Mouse (Mus musculus) adrenal gland, postnatal 25 days (tissue): ENCODE data around the gene Cfap57. TPM values are rescaled to one million over a fixed set of nuclear protein-coding genes. Genes with fewer than 3 reads are reported as not detected.

Experiments used
- DNase-seq: peaks from one replicate; pipeline ENCODE4 v3.0.0; 2021; ENCODE audit warnings: mixed read lengths
- total RNA-seq: library from RNA; stranded (reverse); gene quantifications from 2 replicates; pipeline ENCODE4 v1.2.3, GENCODE M21; 2021

Gene Cfap57
- total RNA-seq, 1 experiment from 2014 or later: not detected

DNA sequence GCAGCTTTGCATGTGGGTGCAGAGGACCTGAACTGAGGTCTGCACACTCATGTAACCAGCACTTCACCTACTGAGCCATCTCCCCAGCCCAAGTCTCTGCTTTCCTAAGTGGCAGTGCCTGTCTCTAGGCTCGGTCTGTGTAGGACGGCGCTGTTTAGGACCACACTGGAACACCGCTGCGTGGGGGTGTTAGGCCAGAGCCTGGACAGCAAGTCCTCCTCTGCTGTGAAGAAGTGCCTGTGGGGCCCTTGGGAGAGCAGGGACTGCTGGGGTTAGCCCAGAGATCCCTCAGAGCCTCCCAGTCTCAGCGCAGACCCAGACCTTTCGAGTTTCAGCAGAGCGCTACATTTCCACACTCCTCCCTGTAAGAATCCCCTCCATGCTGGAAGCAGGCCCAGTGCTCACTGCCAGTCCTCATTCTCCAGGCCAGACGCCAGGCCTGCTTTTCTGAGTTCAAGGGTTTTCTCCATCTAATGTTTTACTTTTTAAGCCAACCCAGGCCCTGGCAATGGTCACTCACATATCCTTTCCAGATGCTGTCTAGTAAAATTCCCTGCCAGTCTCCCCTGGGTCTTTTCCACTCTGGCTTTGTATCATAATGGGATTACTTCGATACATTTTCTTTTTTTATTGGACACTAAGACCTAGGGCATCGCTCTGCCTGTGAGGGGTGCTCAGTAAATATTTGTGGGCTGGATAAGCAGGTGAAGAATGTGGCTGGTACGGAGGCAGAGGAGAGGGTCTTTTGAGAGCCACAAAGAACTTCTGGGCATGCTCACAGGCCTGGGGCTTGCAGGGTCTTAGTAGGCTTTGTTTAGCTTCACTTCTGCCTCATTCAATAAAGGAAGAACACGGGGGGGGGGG, 56.3 kb downstream of the Cfap57 start:
- DNase-seq: no peak

DNA sequence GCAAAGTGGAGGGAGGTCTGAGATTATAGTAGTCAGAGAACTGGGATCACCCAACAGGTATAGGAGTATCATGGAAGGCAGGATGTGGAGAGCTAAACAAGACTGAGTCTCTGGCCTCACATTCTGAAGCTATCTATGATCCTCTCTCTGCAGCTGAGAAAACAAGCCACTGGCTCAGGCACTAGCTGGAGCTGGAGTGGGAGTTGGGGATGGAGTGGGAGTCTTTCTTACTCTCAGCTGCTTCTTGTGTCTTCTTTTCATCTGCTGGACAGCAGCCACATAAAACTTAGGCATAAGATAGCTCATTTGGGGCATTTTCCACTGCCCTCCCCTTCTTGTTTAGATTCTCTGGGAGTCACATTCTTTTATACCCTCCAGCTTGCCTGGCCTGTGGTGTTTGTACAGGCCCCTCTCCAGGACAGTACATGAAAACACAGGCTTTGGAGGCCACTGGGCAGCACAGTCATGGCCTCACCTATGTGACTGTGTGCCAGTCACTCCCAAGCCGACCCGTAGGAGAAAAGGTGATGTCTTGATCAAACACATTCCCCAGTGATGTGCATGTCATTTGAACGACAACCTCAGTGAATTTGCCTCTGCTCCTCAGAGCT, 67.4 kb downstream of the Cfap57 start:
- DNase-seq: no peak

DNA sequence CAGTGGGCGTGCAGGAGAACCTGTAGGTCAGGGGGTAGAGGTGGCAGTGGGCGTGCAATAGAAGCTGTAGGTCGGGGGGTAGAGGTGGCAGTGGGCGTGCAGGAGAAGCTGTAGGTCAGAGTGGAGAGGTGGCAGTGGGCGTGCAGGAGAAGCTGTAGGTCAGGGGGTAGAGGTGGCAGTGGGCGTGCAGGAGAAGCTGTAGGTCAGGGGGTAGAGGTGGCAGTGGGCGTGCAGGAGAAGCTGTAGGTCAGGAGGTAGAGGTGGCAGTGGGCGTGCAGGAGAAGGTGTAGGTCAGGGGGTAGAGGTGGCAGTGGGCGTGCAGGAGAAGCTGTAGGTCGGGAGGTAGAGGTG, 72.5 kb downstream of the Cfap57 start:
- DNase-seq: peak; percentile 24

DNA sequence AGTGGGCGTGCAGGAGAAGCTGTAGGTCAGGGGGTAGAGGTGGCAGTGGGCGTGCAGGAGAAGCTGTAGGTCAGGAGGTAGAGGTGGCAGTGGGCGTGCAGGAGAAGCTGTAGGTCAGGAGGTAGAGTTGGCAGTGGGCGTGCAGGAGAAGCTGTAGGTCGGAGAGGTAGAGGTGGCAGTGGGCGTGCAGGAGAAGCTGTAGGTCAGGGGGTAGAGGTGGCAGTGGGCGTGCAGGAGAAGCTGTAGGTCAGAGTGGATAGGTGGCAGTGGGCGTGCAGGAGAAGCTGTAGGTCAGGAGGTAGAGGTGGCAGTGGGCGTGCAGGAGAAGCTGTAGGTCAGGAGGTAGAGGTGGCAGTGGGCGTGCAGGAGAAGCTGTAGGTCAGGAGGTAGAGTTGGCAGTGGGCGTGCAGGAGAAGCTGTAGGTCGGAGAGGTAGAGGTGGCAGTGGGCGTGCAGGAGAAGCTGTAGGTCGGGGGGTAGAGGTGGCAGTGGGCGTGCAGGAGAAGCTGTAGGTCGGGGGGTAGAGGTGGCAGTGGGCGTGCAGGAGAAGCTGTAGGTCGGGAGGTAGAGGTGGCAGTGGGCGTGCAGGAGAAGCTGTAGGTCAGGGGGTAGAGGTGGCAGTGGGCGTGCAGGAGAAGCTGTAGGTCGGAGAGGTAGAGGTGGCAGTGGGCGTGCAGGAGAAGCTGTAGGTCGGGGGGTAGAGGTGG, 73.0 kb downstream of the Cfap57 start:
- peak; percentile 49 for DNase-seq

DNA sequence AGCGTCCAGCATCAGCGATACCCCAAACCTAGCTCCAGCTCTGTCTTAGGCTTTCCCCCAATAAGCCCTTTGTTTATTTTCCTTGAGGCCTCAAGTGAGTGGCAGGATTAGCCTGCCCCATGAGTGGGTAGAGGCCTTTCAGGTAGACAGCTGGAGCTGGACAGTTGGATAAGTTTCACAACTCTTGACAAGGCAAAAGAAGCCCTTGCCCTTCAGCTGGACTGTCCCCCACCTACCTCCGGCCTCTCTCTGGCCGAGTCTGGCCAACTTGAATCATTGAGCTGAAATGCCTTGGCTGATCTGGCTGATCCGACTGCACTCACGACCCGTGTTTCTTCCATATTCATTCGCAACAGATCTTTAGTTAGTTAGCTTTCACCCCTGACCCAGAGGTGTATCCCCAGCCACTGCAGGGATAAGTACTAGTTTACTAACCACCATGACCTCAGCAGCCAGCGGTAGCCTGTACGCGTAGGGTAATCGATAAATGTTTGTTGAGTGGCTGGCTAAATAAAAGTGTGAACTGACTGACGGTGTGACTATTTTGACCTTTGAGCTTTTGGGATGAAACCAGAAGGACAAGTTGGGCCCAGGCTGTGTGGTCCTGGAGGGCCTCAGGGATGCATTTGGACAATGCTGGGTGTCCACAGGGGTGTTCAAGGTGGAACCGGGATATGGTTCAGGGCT, 76.0 kb downstream of the Cfap57 start:
- DNase-seq: no peak

DNA sequence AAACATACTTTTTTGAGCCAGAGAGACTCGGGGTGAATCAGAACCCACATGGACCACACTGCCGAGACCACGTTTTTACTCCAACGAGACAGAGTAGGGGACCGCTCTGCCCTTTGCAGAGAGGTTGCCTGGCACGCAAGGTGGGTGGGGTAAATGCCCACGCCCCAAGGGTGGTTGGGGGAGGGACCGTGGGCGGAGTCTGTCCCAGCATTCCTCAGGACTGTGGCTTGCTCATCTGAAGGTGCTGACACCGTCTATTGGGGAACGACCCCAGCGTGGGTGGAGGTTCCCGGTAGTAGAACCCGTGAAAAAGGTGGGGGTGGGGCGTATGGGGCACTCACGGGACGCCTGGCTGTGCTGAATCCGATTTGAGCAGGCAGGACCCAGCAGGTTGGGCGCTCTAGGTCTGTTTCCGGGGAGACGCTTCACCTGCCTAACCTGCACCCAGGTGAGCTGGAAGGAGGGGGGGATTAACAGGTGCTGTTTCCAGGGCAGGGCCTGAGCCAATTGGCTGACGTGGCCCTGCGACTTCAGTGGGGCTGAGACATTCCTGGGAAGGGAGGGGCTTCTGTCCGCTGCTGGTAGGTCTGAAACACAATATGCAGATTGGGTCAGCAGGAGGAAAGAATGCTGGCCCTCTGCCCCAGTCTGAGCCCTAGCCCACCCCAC, 76.9 kb downstream of the Cfap57 start, which contains the start of gene Tmem125:
TSS of gene Tmem125 (minus strand) at position 453 of the 669 bp plus-strand sequence.
- peak; percentile 71 for DNase-seq

DNA sequence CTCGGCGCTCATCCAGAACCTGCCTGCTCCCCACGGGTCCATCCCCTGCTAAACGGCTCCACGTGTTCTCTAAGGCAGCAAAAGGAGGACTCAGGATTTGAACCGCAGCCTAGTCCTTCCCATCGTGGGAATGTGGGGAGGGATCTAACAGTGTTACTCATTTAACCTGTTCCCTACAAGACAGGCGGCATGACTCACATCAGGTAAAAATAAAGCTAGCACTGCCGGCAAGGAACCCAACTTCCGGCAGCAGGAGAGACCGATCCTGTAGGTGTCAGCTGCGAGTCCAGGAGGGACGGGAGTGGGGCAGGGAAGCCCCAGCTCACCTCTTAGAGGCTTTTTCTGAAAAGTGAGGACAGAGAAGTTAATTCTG, 77.4 kb downstream of the Cfap57 start:
- no peak for DNase-seq

DNA sequence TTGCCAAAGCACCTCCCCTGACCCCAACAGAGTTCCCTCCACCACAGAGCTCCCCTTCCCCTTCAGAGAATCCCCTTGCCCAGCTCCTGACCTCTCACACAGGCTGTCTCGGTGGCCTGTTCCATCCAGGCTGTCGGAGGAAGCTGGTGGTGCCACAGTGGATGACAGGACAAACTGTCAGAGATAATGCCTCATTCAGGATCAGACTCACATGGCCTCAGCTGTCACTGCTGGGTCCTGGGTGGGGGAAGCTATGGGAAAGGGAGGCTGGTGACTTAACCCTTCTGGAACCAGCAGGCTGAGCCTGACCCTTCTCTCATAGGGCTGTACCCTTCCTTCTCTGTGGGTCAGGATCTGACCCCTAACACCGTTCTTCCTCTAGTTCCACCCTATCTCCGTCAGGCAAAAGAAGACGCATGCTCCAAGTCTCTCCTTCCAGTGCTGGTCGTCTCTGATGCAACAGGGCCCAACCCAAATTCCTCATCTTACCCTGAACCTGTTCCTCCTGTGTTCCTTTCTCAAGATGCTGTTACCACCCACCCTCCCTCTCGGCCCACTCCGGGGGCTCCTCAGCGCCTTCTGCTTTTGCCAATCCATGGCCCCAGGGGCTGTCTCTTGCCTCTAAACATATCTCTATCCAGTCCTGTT, 77.9 kb downstream of the Cfap57 start:
- DNase-seq: no peak

DNA sequence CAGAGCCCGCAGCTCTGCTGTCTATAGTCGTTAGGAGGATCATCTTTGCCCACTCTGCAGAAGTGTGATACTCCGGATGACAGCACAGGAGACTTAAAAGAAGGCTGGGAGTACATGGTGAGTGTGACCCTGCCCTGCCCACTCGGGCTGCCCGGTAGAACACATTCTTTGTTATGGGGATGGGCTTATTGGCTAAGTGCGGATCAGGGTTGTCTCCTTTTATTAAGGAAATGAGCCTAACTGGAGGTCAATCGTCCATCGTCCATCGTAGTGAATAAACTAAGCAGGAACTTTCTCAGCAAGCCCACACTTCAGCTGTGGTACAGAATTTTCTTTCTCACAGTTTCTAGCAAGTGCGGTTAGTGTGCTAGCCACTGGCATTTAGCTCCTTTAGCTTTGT, 80.7 kb downstream of the Cfap57 start:
- no peak for DNase-seq

DNA sequence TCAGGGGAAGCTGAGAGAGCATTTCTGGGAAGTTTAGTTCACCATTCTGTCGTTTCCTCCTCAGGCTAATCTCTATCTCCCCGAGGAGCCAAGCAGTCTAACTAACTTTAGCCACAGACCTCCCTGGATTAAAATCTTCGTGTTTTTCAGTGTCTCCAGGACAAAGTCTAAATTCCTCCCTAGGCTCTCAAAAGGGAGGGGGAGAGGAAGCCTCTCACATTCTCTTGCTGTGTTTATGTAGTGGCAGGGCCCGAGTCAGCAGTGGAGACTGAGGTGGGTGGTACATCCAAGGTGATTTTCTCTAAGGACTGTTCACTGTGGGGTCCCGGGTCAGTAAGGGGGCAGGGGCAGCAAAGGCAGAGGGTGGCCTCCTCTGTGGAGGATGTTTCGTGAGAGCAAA, 82.8 kb downstream of the Cfap57 start:
- no peak for DNase-seq

DNA sequence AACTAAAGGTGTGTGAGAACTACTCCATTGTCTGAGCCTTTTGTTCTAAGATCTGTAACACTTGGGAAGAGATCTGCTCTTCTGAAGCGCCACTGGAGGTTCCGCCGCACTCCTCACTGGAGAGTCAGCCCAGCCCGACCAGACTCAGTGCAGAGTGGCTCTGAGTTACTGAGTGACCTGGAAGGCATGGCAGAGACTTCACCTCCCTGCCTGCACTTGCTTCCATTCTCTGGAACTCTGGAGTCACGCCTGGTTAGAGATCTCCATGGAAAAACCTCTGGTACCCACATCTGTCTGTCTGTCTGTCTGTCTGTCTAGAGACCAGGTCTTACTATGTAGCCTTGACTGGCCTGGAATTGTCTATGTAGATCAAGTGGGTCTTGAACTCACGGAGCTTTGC, 85.0 kb downstream of the Cfap57 start:
- DNase-seq: no peak

DNA sequence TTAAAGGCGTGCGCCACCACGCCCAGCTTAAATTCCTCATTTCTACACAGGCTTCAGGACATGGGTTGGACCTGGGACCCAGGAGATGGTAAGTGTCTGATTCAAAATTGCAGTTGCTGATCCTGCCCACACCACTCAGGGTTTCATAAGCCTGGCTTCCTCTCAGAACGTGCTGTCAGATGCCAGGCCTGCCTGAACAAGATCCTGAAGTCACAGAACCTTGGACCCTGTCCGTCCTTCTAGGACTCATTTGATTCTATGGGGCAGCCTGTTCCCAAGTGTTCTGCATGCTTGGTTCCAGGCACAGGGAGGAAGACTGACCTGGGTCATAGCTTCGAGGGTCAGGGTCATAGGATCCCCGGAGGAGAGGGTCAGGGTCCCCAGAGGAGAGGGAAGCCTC, 87.0 kb downstream of the Cfap57 start:
- DNase-seq: no peak

DNA sequence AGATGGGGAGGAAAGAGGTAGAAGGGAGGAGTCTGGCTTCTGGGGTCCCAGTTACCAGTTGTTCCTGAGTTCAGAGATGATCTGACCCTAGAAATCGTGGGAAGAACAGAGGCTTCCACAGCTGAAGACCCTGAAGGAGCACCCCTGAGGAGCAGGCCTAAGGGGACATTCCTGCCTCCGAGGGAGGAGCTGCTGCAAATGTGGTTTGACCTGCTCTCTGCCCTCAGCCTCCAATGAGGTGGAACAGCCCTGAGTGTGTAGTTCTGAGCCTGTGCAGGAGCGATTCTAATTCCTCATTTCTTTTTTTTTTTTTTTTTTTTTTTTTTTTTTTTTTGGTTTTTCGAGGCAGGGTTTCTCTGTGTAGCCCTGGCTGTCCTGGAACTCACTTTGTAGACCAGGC, 87.4 kb downstream of the Cfap57 start:
- no peak for DNase-seq

DNA sequence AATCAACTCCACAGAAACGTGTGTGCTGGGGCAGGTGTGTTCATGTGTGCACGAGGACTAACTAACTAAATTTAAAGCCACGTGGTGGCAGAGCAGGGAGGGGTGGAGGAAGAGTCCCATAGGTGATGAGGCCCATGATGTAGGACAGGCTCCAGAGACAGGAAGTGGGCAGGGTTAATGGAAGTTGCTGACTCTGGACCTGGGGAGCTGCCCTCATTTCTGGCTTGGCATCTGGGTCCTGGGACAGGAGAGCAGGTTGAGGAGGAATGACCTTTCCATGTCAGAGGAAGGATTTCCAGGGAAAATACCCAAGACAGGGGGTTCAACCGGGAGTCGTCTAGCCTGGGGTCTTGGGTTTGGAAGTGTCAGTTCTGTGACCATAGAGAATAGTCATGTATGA, 87.9 kb downstream of the Cfap57 start:
- no peak for DNase-seq

DNA sequence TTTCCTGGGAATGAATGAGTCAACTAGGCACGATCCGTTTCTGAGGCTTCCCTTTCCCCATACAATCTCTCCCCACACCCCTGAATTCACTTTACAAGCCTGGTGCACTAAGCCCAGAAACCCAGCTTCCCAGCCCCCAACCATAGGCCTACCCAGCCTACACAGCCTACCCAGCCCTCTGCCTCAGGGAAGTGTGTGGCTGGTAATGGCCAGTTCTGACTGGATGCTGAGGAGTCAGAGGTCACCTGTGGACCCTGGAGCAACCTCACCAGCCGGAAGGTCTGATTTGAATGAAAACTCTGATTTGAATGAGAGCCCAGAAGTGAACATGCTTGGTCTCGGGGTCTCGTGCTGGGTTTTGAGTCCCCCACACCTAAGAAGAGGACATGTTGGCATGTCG, 92.9 kb downstream of the Cfap57 start:
- DNase-seq: no peak

DNA sequence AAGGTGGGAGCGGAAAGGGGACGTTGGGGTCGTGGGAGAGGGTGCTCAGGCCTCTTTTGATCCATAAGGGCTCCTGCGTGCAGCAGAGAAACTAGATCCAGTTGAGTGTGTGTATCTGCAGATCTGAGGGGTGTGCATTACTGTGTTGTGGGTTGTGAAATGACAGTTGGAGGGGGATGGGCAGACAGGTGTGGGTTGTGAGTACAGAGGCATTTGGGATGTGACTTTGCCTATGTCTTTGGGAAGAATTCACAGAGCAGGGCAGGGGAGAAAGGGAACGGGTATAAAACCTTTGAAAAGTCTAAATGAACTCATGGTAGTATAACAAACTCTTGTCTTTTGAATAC, 93.3 kb downstream of the Cfap57 start:
- no peak for DNase-seq

DNA sequence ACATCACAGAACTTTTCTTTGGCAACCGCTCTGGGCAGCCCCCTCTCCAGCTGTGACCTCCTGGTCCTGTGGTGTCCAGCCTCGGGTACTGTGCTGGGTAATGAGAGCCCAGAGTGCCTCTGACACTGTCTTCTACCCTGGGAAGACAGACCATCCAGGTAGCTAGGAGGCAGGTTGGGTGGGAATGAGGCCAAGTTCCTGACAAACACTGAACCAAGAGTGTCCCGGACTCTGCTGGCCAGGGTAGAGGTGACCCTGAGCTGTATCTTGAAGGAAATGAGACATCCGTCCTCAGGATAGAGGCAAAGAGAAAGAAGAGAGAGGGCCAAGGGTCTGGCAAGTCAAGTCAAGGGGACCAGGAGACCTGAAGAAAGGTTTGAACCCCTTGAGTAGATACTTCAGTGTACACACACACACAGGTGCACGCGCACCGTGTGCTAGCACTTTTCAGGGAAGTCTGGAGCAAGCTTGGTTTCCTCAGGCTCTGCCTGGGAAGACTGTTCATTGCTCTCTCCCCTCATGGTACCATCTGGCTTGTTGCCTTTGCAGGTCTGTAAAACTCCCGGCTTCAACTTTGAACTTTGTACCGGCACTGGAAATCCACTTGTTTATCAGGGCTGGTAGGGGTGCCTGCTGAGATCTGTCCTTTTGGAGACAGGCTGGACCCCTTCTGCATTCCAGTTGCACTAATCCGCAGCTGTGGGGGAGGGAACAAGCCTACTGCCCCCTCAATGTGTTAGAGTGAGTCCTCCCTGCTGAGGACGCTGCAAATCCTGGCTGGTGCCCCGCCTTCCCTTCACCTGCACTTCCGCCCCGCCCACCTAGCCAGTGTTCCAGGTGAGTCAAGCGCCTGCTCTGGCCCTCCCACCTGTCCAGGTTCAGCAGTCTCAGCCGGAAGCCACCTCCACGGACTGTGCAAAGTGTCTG, 93.9 kb downstream of the Cfap57 start, which contains the start of gene 2610528J11Rik:
TSS of gene 2610528J11Rik (plus strand) at position 592 of the 927 bp plus-strand sequence.
- DNase-seq: no peak

DNA sequence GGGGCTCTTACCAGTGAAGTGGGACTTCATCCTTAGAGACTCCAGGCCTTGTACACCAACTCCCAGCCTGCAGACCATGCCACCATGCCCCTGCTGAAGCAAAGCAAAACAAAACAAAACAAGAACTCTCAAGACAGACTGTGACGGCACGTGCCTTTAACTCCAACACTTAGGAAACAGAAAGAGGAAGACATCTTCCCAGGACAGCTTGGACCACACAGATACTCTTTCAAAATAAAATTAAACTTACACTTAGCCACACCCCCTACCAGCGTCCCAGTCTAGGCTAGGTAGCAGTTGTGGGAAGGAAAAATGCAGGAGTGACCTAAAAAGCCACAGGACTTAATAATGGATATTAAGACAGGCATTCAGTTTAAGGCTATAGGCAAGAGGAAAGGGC, 94.8 kb downstream of the Cfap57 start:
- DNase-seq: no peak

DNA sequence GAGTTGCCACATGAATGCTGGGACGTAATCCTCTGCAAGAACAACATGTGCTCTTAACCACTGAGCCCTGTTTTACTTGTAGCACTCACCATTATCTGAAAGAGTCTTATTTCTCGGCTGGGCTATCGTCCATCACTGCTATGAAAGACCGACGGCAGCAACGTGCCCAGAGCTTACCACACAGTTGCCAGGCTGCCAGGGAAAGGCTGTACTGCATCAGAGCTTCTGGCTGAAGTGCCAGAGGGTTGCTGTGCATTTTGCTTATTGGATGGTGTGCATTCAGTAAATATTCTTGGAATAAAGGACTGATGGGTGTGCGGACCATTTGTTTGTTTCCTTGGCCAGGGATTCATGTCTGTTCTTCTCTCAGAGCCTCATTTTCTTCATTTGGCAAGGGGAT, 96.6 kb downstream of the Cfap57 start:
- no peak for DNase-seq

DNA sequence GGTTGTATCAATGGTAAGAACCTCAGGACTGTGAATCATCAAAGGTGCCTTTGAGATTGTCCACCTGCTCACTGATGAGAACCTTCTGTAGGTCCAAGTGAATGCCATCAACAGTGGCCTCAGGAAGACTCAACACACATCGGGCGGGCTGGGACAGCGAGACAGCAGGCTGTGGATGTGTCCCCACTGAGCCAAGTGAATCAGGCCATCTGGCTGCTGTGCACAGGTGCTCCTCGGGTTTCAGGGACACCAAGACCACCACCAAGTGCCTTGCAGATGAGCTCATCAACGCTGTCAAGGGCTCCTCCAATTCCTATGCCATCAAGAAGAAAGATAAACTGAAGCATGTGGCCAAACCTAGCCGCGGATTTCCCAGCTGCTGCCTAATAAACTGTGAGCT, 98.3 kb downstream of the Cfap57 start:
- DNase-seq: no peak

DNA sequence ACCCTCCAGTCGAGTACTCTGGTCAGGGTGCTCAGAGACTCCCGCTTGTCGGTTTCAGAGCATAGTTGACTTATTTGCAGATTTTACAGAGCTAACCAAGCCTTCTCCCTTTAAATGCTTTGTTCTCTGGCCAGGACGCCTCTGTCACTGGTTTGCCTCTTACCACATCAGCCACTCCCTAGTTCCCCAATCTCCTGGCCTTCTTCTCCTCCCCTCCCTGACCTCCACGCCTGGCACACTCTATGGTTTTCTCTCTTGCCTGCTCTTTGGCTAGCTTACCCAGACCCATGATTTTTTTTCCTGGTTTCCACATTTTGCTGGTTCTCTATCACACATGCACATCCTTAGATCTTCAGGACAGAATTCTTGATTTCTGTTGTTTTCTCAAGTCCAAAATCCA, 102.4 kb downstream of the Cfap57 start:
- no peak for DNase-seq
